Mouse (Mus musculus) layer of hippocampus, adult 18-20 months (tissue): ENCODE measurements around the gene Tbc1d22a. TPM values are rescaled to one million over a fixed set of nuclear protein-coding genes. Genes with fewer than 3 reads are reported as not detected.

Source experiments
- DNase-seq, 2 experiments: peaks; one replicate each; pipeline ENCODE4 v3.0.0; 2022; ENCODE audit warnings: low spot score in 2 of 2
- total RNA-seq, 2 experiments: library from RNA; stranded (reverse); gene quantifications; 2 replicates each; pipeline ENCODE4 v1.2.3; 2021

Tbc1d22a gene
- total RNA-seq, 2 experiments from 2014 or later = 34.7 to 35.9 TPM

DNA sequence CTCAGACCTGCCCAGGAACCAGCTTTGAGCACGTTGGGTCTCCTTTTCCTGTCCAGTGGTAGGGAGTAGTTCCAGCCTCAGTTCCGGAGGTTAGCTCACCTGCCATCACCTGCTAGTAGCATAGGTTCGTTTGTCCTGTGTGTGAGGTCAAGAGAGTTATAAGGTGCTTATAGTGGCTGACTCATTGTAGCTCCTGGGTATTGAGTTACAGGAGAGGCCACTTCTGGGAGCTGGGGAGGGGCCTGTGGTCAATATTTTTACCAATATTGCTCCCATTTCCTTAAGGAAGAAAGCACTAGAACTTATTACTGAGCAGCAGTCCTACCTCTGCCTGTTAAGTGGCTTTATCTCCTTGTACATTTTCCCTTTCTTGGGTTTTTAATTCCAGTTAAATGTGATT lies 161.0 kb downstream of the Tbc1d22a start:
- DNase-seq = no peak

DNA sequence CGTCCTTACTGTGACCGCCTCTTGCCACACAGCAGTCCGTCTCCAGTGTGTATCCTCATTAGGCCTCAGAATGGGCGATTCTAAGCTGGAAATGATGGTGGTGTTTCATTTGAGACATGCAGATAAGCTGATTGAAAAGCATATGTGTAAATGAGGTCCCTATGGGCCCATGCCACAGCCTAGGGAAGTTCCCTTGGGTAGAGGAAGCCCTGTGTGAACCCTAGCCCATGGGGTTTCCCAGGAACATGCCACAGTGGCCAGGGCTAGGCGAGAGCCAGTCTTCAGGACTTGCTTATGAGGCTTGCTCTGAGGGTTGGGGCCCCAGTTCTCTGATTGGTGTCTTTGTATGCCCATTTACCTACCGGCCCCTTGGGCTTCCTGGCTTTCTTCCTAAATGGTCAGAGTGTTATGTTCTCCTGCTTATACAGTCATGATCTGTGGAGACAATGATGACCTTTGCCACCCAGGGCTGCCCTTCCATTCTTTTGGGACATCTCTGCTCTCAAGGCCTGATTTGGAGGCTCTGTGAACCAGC lies 161.7 kb downstream of the Tbc1d22a start:
- no peak for DNase-seq

DNA sequence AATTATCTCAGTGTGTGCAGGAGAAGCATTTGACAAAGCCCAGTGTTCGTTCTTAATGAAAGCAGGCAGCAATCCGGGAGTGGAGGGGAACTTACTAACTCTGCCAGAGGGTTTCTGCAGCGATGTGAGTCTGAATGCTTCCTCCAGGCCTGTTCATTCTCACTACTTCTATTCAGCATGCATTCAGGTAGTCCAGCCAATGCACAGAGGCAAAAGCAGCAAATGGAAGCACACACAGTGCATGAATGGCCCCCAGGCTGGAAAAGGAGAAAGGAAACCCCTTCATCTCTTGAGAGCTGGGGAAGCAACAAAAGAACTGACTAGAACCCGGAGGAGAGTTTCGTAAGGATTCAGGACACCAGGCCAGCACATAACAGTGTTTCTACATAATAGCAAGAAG lies 169.0 kb downstream of the Tbc1d22a start:
- DNase-seq = no peak

DNA sequence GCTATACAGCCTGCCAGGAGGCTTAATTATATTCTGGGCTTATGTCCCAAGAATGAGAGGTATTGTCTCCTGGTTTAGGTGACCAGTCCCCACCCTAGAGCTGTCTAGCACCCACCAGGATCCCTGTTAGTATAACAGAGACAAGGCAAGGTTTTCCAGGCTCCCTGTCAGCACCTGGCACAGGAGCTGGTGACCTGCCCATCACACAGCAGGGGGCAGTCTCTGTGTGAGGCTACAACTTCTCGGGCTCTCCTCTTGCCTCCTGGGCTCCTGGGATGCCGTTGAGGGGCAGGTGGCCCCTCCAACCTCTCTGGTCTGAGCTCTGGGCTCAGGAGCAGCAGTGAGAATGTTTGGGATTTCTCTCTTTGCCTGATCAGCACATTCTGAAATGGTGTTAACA lies 171.2 kb downstream of the Tbc1d22a start:
- no peak for DNase-seq

DNA sequence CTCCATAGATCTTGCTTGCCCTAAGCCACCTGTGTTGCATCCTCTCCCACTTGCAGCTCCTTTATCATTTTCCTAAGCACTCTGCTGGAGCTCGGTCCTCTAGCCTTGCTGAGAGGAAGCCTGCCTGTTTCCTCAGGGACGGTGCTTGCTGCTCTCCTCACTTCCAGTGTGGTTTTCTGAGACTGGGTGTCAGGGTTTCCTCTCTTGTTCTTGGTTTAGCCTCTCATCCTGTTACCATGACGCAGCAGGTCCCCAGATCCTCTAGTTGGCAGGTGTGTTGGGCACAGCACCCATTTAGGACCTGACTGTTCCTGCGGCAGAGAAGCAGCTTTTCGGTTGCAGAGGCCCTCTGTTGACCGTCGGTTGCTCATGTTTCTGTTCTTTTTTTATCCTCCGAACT lies 172.1 kb downstream of the Tbc1d22a start:
- no peak for DNase-seq

DNA sequence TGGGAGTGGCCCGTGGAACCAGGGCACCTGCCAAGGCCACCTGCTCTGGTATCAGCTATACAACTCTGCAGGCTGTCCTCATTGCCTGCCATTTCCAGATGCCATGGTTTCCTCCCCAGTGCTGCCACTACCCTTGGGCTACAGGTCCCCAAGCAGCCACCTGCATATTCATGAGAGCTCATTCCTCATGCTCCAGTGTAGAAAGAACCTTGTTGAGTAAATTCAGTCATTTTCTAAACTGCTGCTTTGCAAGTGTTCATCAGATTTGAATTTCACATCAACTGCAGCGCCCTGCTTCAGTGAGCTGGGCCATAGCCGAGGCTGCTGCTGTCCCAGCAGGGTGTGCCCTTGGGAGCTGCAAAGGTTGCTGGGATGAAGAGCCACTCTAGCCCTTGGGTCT lies 174.3 kb downstream of the Tbc1d22a start:
- DNase-seq = no peak

DNA sequence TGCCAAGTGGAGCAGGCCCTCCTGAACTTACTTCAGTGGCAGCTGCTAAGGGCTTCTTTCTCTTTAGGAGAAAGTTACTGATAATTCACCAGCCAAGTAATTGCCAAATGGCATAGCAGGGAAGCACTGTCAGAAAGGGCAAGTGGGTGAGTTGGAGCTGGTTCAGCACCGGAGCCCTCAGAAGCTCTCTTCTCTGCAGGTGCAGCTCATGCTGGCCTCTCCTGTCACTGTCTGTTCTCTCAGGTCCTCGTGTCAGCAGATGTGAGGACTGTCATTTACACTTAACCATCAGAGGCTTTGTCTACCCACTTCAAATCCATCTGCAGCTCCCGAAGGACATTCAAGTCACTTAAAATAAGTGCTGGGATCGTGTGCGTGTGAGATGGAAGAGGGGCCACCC lies 190.6 kb downstream of the Tbc1d22a start:
- DNase-seq = no peak

DNA sequence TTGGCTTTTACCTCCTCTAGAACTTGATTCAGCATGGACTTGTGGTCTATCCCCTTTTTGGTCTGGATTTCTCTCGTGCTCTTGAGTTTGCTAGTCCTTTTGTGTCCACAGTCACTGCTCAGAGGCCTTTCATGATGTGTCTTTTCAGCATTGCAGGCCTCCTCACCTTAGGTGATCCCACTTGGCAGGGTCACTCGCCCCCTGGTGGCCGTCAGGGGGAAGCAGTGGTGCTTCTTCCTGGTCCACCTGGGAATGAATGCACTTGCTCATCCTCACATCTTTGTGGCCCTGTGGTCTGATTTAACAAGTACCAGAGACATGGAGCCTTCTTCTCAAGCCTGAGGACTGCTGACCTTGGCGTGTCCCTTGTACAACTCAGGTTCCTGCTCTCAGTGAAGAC lies 191.3 kb downstream of the Tbc1d22a start:
- DNase-seq = peak in 1 of 2 experiments; percentile 67

DNA sequence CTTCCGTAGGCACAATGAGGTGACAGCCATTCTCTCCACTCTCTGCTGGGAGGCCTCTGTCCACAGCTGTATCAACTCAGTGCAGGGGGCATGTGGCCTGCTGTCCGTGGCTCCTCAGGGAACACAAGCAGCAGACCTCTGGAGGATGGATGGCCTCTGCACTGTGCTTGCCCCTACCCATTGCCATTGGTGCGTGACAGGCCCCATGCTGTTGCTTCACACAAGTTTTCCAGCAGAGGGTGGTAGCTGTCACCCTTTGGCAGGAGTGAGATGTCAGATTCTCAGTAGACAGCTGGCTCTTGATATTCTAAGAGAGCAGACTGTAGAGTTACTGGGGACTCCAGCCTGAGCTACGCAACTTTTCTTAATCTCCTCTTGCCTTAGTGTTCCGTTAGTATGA lies 195.1 kb downstream of the Tbc1d22a start:
- peak; percentile 27 to 55 for DNase-seq

DNA sequence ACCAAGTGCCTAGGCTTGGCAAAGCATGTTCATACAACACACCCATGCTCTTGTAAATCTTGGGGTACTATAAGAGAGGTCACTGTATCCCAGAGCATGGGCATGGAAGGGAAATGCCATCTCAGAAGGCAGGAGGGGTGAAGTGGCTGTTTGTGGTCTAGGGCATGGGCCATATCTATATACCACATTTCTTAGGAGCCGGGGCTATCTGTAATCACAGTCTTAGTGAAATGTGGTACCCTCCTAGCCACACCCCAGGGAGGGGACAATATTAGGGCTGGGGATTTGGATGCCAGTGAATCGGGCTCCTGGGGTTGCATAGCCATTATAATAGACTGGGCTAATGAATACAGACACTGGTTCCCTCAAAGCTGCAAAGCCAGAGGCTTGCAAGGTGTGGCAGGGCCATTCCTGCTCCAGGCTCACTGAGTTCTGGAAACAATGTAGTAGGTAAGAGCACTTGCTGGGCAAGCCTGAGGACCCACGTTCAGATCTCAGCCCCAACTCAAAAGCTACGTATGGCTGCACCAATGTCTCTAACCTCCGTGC lies 197.3 kb downstream of the Tbc1d22a start:
- DNase-seq = no peak

DNA sequence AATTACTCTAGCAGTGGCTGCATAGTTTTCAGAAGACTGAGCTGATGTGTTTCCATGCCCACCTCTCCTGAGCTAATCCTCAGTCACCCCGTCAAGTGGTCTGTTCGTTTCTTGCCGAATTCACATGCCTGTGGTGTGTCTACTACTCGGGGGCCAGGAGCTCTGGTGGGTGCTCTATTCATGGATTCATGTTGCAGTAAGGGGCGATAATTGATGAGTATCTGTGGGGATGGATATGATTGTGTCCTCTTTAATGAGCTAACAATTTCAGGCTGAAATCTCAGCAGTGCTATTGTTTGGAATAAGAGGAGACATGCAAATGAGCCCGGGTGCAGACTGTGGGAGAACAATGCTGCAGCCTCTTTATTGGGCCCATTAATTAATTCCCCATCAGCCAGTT lies 201.7 kb downstream of the Tbc1d22a start:
- DNase-seq = peak in 1 of 2 experiments; percentile 11

DNA sequence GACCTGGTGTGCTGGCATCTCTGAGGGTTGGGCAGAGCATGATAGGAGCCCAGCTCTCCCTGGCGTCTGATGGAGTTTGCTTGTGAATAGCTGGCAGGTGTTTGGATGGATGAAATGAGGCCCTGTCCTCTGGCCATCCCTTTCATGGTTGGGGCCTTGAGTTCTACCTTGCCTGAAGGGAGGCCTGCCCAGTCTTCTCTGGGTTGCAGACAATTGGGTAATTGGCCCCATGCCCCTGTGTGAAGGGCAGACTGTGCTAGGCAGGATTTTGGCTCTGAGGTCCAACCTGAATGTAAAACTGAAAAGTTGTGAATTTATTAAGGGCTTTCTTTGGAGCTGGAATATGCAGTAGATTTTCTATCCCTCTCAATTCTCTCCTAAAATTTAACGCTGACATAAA lies 204.2 kb downstream of the Tbc1d22a start:
- no peak for DNase-seq

DNA sequence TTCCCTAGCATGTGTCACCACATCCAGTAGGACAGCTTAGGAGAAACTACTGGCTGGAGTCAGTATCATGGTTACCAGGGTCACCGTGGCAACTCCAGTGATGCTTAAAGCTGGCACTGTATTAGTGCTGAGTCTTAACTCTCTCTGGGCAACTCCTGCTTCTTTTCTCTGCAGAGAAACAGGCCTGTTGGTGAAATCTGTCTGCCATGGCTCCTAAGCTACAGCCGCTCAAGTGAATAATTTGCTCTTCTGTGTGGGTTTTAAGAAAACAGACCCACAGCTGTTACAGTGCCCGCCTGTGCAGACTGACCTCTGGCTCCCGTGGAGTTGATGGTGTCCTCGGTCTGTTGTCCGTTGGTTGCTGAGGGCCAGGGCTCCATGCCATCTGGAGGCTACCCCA lies 205.4 kb downstream of the Tbc1d22a start:
- peak in 1 of 2 experiments; percentile 48 for DNase-seq

DNA sequence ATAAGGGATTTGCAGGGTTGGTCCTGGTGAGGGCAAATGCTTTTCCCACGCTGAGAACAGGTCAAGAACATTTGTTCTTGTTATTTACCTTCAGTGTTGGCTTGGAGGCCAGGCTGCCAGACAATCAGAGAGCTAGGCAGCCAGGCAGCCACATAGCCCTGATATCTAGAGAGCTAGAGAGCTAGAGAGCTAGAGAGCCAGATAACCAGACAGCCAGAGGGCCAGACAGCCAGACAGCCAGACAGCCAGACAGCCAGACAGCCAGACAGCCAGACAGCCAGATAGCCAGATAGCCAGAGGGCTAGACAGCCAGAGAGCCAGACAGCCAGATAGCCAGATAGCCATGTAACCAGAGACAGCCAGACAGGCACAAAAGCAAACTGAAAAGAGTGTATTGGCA lies 208.6 kb downstream of the Tbc1d22a start:
- no peak for DNase-seq

DNA sequence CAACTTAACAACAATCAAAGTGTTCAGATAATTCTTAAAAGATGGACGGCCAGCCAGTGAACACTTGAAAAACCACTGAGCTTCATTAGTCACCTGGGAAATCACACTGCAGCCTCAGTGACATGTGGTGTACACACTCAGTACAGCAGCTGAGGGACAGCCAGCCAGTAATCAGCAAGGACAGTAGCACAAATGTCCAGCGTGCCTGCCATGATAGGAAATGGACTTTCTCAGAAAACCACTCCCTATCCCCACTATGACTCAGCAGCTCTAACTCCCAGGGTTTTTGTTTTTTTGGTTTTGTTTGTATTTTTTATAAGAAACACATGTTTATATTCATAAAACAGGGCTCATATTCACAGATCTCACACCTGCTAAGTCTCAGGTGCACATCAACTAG lies 209.6 kb downstream of the Tbc1d22a start:
- no peak for DNase-seq

DNA sequence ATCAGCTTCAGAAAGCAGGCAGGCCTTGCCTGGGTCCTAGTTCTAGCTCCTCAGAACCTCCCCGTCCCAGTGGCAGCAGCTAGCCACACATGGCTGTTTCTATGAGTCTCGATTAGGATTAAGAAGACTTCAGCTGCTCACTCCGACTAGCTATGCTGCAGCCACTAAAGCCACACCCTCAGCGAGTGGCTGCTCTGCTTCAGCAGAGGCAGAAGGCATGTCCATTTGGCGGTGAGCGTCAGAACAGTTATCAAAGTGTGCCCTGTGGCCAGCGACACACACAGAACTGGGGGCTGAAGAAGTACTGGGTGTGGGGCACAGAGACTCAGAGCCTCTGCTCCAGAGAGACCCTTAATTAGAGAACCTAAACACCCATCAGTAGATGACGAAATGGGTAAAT lies 210.7 kb downstream of the Tbc1d22a start:
- no peak for DNase-seq

DNA sequence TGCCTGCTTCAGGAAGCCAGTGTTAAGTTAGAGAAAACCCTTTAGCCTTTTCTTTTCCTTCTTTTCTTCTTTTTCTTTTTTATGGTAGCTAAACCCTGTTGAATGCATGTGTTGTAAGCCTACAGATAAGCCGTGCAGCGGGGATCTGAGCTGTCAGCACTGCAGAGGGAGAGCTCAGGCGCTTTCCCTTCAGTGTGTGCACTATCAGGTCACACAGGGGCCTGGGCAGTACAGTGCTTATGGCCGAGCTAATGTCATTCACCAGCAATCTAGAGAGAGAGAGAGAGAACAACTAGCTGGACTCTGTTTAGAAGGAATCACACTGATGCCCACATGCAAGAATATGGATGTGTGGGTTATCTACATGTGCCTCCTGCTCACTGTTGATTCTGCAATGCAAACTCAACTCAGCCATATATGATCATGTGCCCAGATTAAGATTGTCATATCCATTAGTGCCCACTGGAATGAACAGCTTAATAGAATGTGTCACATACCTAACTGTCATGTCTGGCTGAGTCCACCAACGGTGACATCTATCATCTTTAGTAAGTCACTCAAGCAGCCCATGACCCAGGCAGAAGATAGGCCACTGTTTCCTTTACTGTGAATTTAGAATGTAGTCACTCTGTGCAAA lies 212.2 kb downstream of the Tbc1d22a start:
- no peak for DNase-seq

DNA sequence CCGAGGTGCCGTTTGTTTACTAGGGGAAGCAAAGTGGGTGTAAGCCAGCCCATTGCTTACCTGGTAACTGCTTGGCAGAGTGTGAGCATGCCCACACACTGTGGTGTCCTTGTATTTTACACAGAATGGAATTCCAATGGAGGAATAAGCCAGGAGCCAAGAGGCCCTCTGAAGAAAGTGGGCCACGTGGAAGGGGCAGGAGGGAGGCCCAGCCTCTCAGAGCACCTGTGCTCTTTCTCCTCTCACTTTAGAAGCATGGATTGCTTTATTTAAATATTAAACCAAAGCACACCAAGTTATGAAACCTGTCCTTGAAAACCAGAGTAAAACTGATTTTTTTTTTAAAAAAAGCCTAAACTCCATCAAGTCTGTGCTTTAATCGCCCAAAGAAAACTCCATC lies 213.2 kb downstream of the Tbc1d22a start:
- no peak for DNase-seq

DNA sequence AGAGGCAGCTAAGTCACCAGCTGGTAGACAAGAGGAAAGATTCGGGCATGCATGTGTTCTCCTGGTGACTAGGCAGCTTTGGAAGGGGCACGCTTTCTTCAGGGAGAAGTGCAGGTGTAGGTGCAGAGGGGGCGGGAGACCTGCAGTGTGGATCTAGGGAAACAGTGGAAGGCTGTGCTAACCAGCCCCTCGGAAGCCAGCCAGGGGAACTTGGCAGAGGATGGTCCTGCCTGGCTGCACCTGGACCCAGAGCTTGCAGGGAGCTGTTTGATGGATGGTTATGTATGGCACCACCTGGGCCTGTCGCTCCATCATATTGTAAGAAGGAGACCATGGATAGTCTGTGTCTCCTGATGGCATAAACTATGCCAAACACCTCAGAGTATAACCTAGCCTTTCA lies 214.2 kb downstream of the Tbc1d22a start:
- no peak for DNase-seq

DNA sequence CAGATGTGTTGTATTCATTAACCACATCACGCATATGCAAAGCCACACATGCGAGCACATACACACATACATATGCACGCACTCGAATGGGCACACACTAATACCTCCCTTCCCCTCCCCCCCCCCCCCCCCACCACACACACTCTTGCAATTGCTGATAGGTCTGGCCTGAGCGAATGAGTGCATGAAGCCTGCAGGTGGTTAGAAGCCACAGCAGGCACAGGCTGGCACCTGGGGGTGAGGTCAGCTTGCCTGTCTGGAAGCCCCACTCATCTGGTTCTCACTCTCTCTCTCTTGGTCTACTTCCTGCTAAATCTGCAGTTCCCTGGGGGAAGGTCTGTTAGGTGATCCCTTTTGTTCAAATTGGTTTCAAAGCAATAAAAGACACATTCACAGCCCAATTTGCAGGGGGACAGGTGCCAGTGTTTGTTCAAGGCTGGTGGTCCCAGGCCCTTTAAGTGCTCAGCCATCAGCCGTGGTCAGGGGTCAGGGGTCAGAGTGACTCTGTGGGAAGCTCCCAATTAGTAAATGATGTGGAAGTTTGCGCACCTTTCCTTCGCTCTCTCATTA lies 215.6 kb downstream of the Tbc1d22a start:
- no peak for DNase-seq

DNA sequence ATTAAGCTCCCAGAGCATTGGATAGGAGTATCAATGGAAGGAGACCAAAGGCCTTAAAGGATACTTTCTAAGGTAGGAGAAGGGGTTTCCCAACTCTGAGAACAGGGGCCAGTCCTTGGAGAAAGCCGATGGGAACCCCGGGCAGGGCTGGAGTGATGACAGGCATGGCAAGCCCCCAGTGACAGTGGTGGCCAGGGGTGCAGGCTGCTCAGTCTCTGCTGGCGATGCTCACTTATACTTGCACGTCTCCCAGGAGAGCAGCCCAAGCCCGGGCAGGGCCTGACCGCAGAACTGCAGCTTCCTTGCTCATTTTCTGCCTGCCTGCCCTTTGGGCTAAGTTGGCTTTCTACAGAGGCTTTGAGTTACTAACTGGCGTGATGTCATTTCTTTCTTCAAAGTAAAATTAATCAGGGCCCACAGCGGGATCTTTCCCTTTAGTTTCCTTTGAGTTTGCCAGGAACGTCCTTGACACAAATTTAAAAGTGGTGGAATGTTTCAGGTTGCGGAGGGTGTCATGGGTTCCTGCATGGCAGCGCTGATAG lies 217.4 kb downstream of the Tbc1d22a start:
- no peak for DNase-seq

DNA sequence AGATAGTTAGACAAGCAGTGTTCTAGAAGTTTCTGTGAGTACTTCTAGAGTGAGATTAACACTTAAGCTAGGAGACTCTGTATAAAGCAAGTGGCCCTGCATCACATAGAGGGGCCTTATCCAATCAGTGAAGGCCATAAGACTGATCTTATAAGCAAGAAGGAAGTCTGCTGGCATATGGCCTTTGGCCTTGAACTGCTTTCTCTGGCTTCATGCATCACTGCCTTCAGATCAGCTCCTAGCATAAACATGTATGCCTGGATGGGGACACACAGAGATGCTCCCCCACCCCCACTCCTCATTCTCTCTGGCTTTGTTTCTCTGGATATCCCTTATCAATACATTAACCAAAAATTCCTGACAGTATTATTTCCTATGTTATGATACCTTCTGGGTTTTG lies 218.5 kb downstream of the Tbc1d22a start:
- DNase-seq = no peak

DNA sequence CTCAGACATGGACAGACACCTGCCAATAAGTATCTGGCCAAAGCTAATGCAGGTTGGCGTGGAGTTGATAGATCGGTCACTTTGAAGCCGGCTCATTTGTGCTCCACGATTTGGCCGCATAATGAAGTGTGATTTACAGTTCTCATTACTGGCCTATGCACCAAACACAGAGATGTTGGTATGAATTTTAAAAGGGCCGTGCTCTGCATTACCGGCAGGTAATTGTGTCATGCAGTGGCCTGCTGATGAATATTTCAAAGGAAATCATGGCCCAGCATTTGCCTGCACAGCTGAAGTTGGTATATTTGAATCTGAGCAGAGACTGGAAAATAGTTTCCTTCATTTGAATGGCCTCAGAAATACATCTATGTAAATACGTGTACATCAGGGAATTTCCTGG lies 219.1 kb downstream of the Tbc1d22a start:
- DNase-seq = no peak
